Comparison of ENCODE assay signal across 8 mouse cellular contexts in genomic region chrX:153724400-153724799, GRCm38 (mm10). TPM values are rescaled to one million over a fixed set of nuclear protein-coding genes. Genes with fewer than 3 reads are reported as not detected.
DNase-seq lines count a peak whose midpoint lies in the region; ATAC-seq lines count a peak whose summit lies in the region.

No protein-coding gene starts in this region.

- H3K27me3 ChIP-seq in kidney, embryonic 16.5 days (ENCODE audit: insufficient read depth, low read length), result no peaks in the 10 kb centered on the region
- no peaks in the 10 kb centered on the region for H3K27me3 ChIP-seq in heart, embryonic 16.5 days (ENCODE audit: control insufficient read depth, insufficient read depth, low read length)

- H3K4me2 ChIP-seq in kidney, embryonic 16.5 days (replicated peaks; ENCODE audit: low read depth, low read length), result peak overlapping the region; percentile 47
- H3K4me2 ChIP-seq in heart, embryonic 16.5 days (ENCODE audit: low read depth, low read length), result peak overlapping the region; percentile 63

- no peaks in the 10 kb centered on the region for H3K36me3 ChIP-seq in kidney, embryonic 16.5 days (ENCODE audit: insufficient read depth, low read length)
- H3K36me3 ChIP-seq in heart, embryonic 16.5 days (ENCODE audit: control insufficient read depth, insufficient read depth), result no peaks in the 10 kb centered on the region

- H3K9ac ChIP-seq in kidney, embryonic 16.5 days (replicated peaks; ENCODE audit: low read length), result peak overlapping the region; percentile 23
- peak overlapping the region; percentile 46 for H3K9ac ChIP-seq in heart, embryonic 16.5 days (ENCODE audit: low read length)

- H3K4me1 ChIP-seq in kidney, embryonic 16.5 days (ENCODE audit: insufficient read depth, low read length), result 0 out of 2 replicates have a peak, but pooled peaks cover 4% of the 10 kb centered on the region
- no peaks in the 10 kb centered on the region for H3K4me1 ChIP-seq in heart, embryonic 16.5 days (ENCODE audit: control insufficient read depth, insufficient read depth, low read length)

- no peak overlapping the region for H3K27ac ChIP-seq in kidney, embryonic 16.5 days (ENCODE audit: low read length)
- H3K27ac ChIP-seq in heart, embryonic 16.5 days (ENCODE audit: low read length), result no peak overlapping the region

- peak overlapping the region; percentile 39 for H3K4me3 ChIP-seq in kidney, embryonic 16.5 days (ENCODE audit: low read length)
- H3K4me3 ChIP-seq in heart, embryonic 16.5 days (ENCODE audit: low read length), result peak overlapping the region; percentile 47

- no peak for DNase-seq in kidney, adult 9 months
- DNase-seq in adipocyte (ENCODE audit: low spot score), result peak; percentile 65
- peak; percentile 38 for DNase-seq in mesoderm, embryonic 11.5 days (ENCODE audit: low read depth, low spot score)
- DNase-seq in spleen, adult 12 weeks (ENCODE audit: low spot score), result no peak
- no peak for DNase-seq in thymus, postnatal 10 days (ENCODE audit: low spot score in 2 of 2)
- DNase-seq in kidney, postnatal 10 days, result no peak

- no peaks in the 10 kb centered on the region for H3K9me3 ChIP-seq in kidney, embryonic 16.5 days (ENCODE audit: low read length)
- no peaks in the 10 kb centered on the region for H3K9me3 ChIP-seq in heart, embryonic 16.5 days (replicated peaks; ENCODE audit: control insufficient read depth, low read length)

- WGBS in kidney, embryonic 16.5 days, result 46% methylated on average over 3 of the region's 3 CpGs
- WGBS in heart, embryonic 16.5 days, result 39% methylated on average over 3 of the region's 3 CpGs

- 0 out of 2 replicates have a peak, but pooled peaks have one; percentile 16 for ATAC-seq in kidney, embryonic 16.5 days (ENCODE audit: low FRiP score, low TSS enrichment)
- no peak for ATAC-seq in heart, embryonic 16.5 days (replicated peaks; ENCODE audit: extremely low read depth, insufficient read depth, low FRiP score)

RNA-seq across cellular contexts. Expression of gene Nbdy, which starts 1.0 kb away (rescaled TPM):
- 98.9 and 99.4 TPM in 2 replicates for polyA plus RNA-seq in kidney, embryonic 16.5 days (2015; fragmentation: Nextera tagmentation; extraction: Ambion mirVana)
- 70.4 and 72.0 TPM in 2 replicates for polyA plus RNA-seq in heart, embryonic 16.5 days (2015; fragmentation: Nextera tagmentation; extraction: Ambion mirVana)

RNA-seq across cellular contexts. Expression of gene Kctd12b, which starts 28.2 kb away (rescaled TPM):
- polyA plus RNA-seq in kidney, embryonic 16.5 days (2015; fragmentation: Nextera tagmentation; extraction: Ambion mirVana), result 10.8 and 11.0 TPM in 2 replicates
- polyA plus RNA-seq in heart, embryonic 16.5 days (2015; fragmentation: Nextera tagmentation; extraction: Ambion mirVana), result 5.4 and 6.3 TPM in 2 replicates

Comparison
In these comparisons a context has a peak if more than half of its experiments do, and no peak if none do; other contexts are left out.
1. DNase-seq: peak in adipocyte (single experiment) and mesoderm, embryonic 11.5 days (single experiment); none in kidney, adult 9 months (single experiment), spleen, adult 12 weeks (single experiment), thymus, postnatal 10 days (0 of 2) and kidney, postnatal 10 days (single experiment).